Mouse (Mus musculus) cortical plate, adult 2 months (tissue): ENCODE results near the gene Pym1. TPM values are rescaled to one million over a fixed set of nuclear protein-coding genes. Genes with fewer than 3 reads are reported as not detected.
A peak's percentile ranks its signal among the peaks of the same experiment; 100 is the strongest.

Experiments used
- H3K27ac ChIP-seq: fragments of 200-500 bp; 2 replicates; pipeline ENCODE4 v1.5.1; 2012; ENCODE audit warnings: low read length, control low read depth, inconsistent platforms; ENCODE audit not compliant: insufficient read depth
- H3K4me1 ChIP-seq: fragments of 200-500 bp; 2 replicates; pipeline ENCODE4 v1.6.1; 2011; ENCODE audit warnings: low read length; ENCODE audit not compliant: control insufficient read depth, insufficient read depth
- H3K4me3 ChIP-seq: fragments of 200-500 bp; 2 replicates; pipeline ENCODE4 v1.5.1; 2011; ENCODE audit warnings: mild to moderate bottlenecking, low read length, control low read depth; ENCODE audit not compliant: insufficient read depth
- CTCF ChIP-seq: fragments of 200-500 bp; IDR thresholded peaks from 2 replicates; pipeline ENCODE4 v1.5.1; 2011; ENCODE audit warnings: mild to moderate bottlenecking, control low read depth, low read length; ENCODE audit not compliant: insufficient read depth; ENCODE audit errors: extremely low read depth
- POLR2A ChIP-seq: fragments of 200-500 bp; IDR thresholded peaks from 2 replicates; pipeline ENCODE4 v1.6.1; 2011; ENCODE audit warnings: mild to moderate bottlenecking, low read length, control low read depth; ENCODE audit not compliant: insufficient read depth; ENCODE audit errors: extremely low read depth
- polyA plus RNA-seq: library from polyadenylated mRNA; depleted of rRNA; stranded (reverse); fragments of >200 nt; gene quantifications from 2 replicates; pipeline ENCODE4 v1.2.3, GENCODE M21; 2012; rRNA removed

The Pym1 gene
- polyA plus RNA-seq, 1 experiment, result 39.4 TPM

- Histone ChIP-seq H3K4me3 (peak within 1 kb of the TSS; percentile 94), H3K4me1 (peaks cover 13% of the 10 kb centered on the region), H3K27ac (peak within 1 kb of the TSS; percentile 98)
- TF ChIP-seq CTCF (no peak), POLR2A (peak; percentile 26)
Observed at GRCm38 (mm10) chr10:128804271-128805091, 56.8 kb downstream of the Pym1 start, which contains the start of gene Tmem198b. Gene Tmem198b (minus strand): TSS chr10:128804370.

- TF ChIP-seq POLR2A, result peak; percentile 81; the same call in 1 of the 2 replicates
- no peak for TF ChIP-seq CTCF
- H3K4me3 ChIP-seq, result peak overlapping the region; percentile 94
- H3K27ac ChIP-seq, result peak overlapping the region; percentile 98
- peaks cover 13% of the 10 kb centered on the region for H3K4me1 ChIP-seq
Observed at GRCm38 (mm10) chr10:128805092-128806000, 57.7 kb downstream of the Pym1 start.

GRCm38 (mm10) chr10:128806086-128806485 lies 58.4 kb downstream of the Pym1 start:
- Histone ChIP-seq H3K4me1 (peaks cover 13% of the 10 kb centered on the region), H3K27ac (no peak overlapping the region), H3K4me3 (peak overlapping the region; percentile 94)
- TF ChIP-seq POLR2A (no peak), CTCF (no peak)

- TF ChIP-seq POLR2A (no peak), CTCF (no peak)
- H3K4me3 ChIP-seq, result no peak overlapping the region; the same call in 1 of the 2 replicates
- H3K27ac ChIP-seq, result no peak overlapping the region
- peaks cover 13% of the 10 kb centered on the region for H3K4me1 ChIP-seq
Observed at GRCm38 (mm10) chr10:128807018-128807417, 59.3 kb downstream of the Pym1 start.

Other genes with a start within 250 kb of the Pym1 start
- gene Myl6b, start 249.2 kb upstream of the Pym1 start, polyA plus RNA-seq, result 33.7 and 36.7 TPM in 2 replicates
- gene Esyt1, start 222.0 kb upstream of the Pym1 start, polyA plus RNA-seq, result 11.6 and 12.0 TPM in 2 replicates
- 11.9 and 12.9 TPM in 2 replicates for gene Zc3h10, start 200.1 kb upstream of the Pym1 start, polyA plus RNA-seq
- 2,251 and 2,284 TPM in 2 replicates for gene Rpl41, start 198.6 kb upstream of the Pym1 start, polyA plus RNA-seq
- 67.5 and 71.0 TPM in 2 replicates for gene Pa2g4, start 181.9 kb upstream of the Pym1 start, polyA plus RNA-seq
- gene Erbb3, start 158.2 kb upstream of the Pym1 start, polyA plus RNA-seq, result 7.6 and 9.1 TPM in 2 replicates
- gene Rps26, start 121.1 kb upstream of the Pym1 start, polyA plus RNA-seq, result 354 and 390 TPM in 2 replicates
- gene Ikzf4, start 101.9 kb upstream of the Pym1 start, polyA plus RNA-seq, result 8.3 and 9.2 TPM in 2 replicates
- 11.3 and 12.1 TPM in 2 replicates for gene Suox, start 73.8 kb upstream of the Pym1 start, polyA plus RNA-seq
- gene Rab5b, start 51.6 kb upstream of the Pym1 start, polyA plus RNA-seq, result 120 and 125 TPM in 2 replicates
- gene Pmel, start 43.7 kb upstream of the Pym1 start, polyA plus RNA-seq, result 0.61 and 0.66 TPM in 2 replicates
- gene Cdk2, start 42.9 kb upstream of the Pym1 start, polyA plus RNA-seq, result 4.5 and 4.6 TPM in 2 replicates
- gene Dgka, start 3.0 kb upstream of the Pym1 start, polyA plus RNA-seq, result 13.2 and 15.5 TPM in 2 replicates
- gene Mmp19, start 43.0 kb downstream of the Pym1 start, polyA plus RNA-seq, result 0.38 and 0.57 TPM in 2 replicates
- 23.0 and 23.9 TPM in 2 replicates for gene Dnajc14, start 56.2 kb downstream of the Pym1 start, polyA plus RNA-seq
- 12.7 and 13.8 TPM in 2 replicates for gene Tmem198b, start 56.5 kb downstream of the Pym1 start, polyA plus RNA-seq
- 50.1 and 53.4 TPM in 2 replicates for gene Sarnp, start 69.4 kb downstream of the Pym1 start, polyA plus RNA-seq
- gene Ormdl2, start 73.8 kb downstream of the Pym1 start, polyA plus RNA-seq, result 18.3 and 20.3 TPM in 2 replicates
- 7.2 TPM in 2 replicates for gene Gdf11, start 143.8 kb downstream of the Pym1 start, polyA plus RNA-seq
- 76.2 and 79.5 TPM in 2 replicates for gene Cd63, start 153.1 kb downstream of the Pym1 start, polyA plus RNA-seq
- gene Rdh5, start 175.0 kb downstream of the Pym1 start, polyA plus RNA-seq, result 12.7 and 13.0 TPM in 2 replicates
- 221 and 224 TPM in 2 replicates for gene Bloc1s1, start 176.1 kb downstream of the Pym1 start, polyA plus RNA-seq
- 24.3 and 24.9 TPM in 2 replicates for gene Itga7, start 185.9 kb downstream of the Pym1 start, polyA plus RNA-seq
- gene Mettl7b, start 213.1 kb downstream of the Pym1 start, polyA plus RNA-seq, result not detected in 2 replicates
- gene Olfr9, start 241.5 kb downstream of the Pym1 start, polyA plus RNA-seq, result not detected in 2 replicates